Mouse (Mus musculus) hindbrain, embryonic 15.5 days (tissue): ENCODE measurements at regions not wholly inside any gene's neighbourhood (a gene's known extent, or its start where the extent isn't known, plus 50 kb on each side); places are given as distances from the start of the nearest gene placed in this dataset.

Experiments
- ATAC-seq: fragments of 200-750 bp; cut with Nextera tagmentation; 2 replicates; pipeline ENCODE4 v1.8.0; 2017; ENCODE audit warnings: low read depth, moderate number of reproducible peaks, moderate TSS enrichment; ENCODE audit not compliant: low FRiP score
- H3K27ac ChIP-seq: fragments of 300-500 bp; sonication (generic); replicated peaks from 2 replicates; pipeline ENCODE4 v1.5.1; 2015; ENCODE audit warnings: mild to moderate bottlenecking, inconsistent platforms
- H3K27me3 ChIP-seq: fragments of 300-500 bp; sonication (generic); 2 replicates; pipeline ENCODE4 v1.6.1; 2015; ENCODE audit warnings: control low read depth, inconsistent platforms
- H3K36me3 ChIP-seq: fragments of 300-500 bp; sonication (generic); 2 replicates; pipeline ENCODE4 v1.6.1; 2015; ENCODE audit warnings: control low read depth, inconsistent platforms
- H3K4me1 ChIP-seq: fragments of 300-500 bp; sonication (generic); replicated peaks from 2 replicates; pipeline ENCODE4 v1.6.1; 2015; ENCODE audit warnings: control low read depth, inconsistent platforms
- H3K4me2 ChIP-seq: fragments of 300-500 bp; sonication (generic); 2 replicates; pipeline ENCODE4 v1.6.1; 2015; ENCODE audit warnings: moderate library complexity, mild to moderate bottlenecking, inconsistent platforms
- H3K4me3 ChIP-seq: fragments of 300-500 bp; sonication (generic); 2 replicates; pipeline ENCODE4 v1.5.1; 2015; ENCODE audit warnings: mild to moderate bottlenecking, inconsistent platforms
- H3K9ac ChIP-seq: fragments of 300-500 bp; sonication (generic); 2 replicates; pipeline ENCODE4 v1.6.1; 2015; ENCODE audit warnings: inconsistent platforms
- H3K9me3 ChIP-seq: fragments of 300-500 bp; sonication (generic); 2 replicates; pipeline ENCODE4 v1.6.1; 2016; ENCODE audit warnings: control low read depth, inconsistent platforms
- WGBS: fragments of 180-500 bp; shearing (Covaris S2); methylation state at CpG from one replicate; pipeline ENCODE4 v1.1.7; 2015; 5-methylcytosine and 5-hydroxymethylcytosine counted together

DNA sequence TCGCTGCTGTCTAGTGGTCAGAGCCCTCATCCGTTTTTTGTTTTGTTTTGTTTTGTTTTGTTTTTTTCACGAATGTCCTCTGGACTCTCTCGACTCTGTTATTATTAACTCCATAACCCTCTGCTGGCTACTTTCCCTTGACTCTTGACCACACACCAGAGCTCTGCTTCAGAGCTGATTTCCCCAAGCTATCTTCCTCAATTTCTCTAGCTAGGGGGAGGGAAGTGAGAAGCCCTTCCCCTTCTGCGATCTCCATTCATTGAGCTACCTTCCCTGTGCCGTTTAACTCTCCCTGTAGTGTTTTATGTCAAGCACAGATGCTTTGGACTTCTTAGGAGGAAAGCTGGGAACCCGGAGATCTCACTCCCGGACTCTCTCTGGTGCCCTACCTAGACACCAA, 247.6 kb downstream of the Hlx start:
- no peak for ATAC-seq
- no peak overlapping the region for H3K9ac ChIP-seq
- 82% methylated on average over 8 of the region's 8 CpGs for WGBS
- 0 out of 2 replicates have a peak, but pooled peaks cover 4% of the 10 kb centered on the region for H3K27me3 ChIP-seq
- no peaks in the 10 kb centered on the region for H3K36me3 ChIP-seq
- H3K4me2 ChIP-seq: no peak overlapping the region
- H3K9me3 ChIP-seq: no peaks in the 10 kb centered on the region
- no peak overlapping the region for H3K27ac ChIP-seq
- H3K4me1 ChIP-seq: no peaks in the 10 kb centered on the region
- no peak overlapping the region for H3K4me3 ChIP-seq

DNA sequence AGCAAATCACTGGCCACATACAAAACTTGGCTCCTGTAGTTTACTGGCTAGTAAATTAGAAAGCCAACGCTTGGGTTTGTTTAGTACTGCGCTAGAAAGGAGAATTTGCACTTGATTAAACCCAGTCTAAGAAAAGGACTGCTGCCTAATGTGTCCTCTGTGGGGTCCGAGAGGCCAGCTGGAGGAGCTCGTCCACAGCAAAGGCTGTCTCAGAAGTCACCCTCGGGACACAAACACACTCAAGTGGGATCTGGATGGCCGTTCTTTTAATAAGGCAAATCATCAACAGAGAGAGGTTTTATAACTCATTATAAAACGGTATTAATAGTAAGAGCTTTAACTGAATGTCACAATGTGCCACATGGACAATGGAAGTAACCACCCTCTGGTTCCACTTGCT, 249.0 kb downstream of the Hlx start:
- Histone ChIP-seq H3K27ac (no peak overlapping the region), H3K4me2 (no peak overlapping the region), H3K4me1 (no peaks in the 10 kb centered on the region), H3K36me3 (no peaks in the 10 kb centered on the region), H3K9ac (no peak overlapping the region), H3K9me3 (no peaks in the 10 kb centered on the region), H3K4me3 (no peak overlapping the region), H3K27me3 (0 out of 2 replicates have a peak, but pooled peaks cover 4% of the 10 kb centered on the region)
- 71% methylated on average over 7 of the region's 7 CpGs for WGBS
- no peak for ATAC-seq

DNA sequence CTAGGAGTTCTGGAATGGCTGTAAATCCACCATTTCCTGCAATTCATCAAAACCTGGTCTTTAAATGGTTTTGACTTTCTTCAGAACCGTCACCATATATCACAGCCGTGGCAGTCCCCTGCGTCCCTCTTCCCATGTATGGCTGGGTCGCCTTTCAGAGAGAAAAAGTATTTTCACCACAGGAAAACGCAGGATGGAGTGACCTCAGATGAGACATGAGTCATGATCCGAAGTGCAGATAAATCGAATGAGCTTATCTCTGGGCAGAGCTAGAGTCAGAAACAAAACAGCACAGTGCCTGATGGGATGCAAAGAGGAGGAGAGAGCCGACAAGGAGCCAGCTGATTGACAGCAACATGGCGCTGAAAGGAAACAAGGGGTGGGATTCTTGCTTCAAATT, 250.4 kb downstream of the Hlx start:
- no peak for ATAC-seq
- H3K4me1 ChIP-seq: no peaks in the 10 kb centered on the region
- WGBS: 84% methylated on average over 9 of the region's 9 CpGs

DNA sequence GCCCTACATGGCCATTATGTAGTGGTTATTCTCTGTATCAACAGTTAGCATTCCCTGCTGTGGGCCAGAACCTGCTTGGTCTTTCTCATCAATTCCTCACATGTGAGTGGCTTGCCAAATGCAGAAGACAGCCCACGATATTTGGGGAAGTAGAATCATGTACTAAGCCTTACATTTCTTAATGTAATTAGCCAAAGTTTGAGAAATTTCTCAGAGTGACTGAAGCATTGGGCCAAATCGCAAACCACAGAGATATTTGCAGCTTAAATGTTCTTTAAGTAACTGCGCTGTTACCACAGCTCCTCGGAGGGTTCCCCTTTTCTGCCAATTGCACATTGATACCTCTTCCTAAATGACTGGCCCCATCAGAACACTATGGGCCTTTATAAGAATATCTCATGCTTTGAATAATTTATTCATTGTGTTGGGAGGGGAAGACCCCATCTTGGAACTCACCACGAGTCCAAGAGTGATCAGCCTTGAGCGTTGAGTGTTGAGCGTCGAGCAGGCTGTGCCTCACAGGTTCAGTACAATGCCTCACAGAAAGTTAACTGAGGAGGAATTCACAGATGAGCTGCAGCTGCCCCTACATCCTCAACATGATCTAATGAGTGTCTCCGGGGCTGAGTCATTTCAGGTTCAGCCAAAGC, 251.7 kb downstream of the Hlx start:
- H3K27ac ChIP-seq: no peak overlapping the region
- WGBS: 93% methylated on average over 9 of the region's 9 CpGs
- no peak for ATAC-seq
- no peak overlapping the region for H3K9ac ChIP-seq
- H3K4me1 ChIP-seq: no peaks in the 10 kb centered on the region
- no peak overlapping the region for H3K4me3 ChIP-seq
- no peaks in the 10 kb centered on the region for H3K9me3 ChIP-seq
- H3K36me3 ChIP-seq: no peaks in the 10 kb centered on the region
- H3K27me3 ChIP-seq: 0 out of 2 replicates have a peak, but pooled peaks cover 4% of the 10 kb centered on the region
- no peak overlapping the region for H3K4me2 ChIP-seq

More for the DNA sequence above, 250.4 kb downstream of the Hlx start:
- Histone ChIP-seq H3K9ac (no peak overlapping the region), H3K4me3 (no peak overlapping the region), H3K27ac (no peak overlapping the region), H3K27me3 (0 out of 2 replicates have a peak, but pooled peaks cover 4% of the 10 kb centered on the region), H3K4me2 (no peak overlapping the region), H3K9me3 (no peaks in the 10 kb centered on the region), H3K36me3 (no peaks in the 10 kb centered on the region)

DNA sequence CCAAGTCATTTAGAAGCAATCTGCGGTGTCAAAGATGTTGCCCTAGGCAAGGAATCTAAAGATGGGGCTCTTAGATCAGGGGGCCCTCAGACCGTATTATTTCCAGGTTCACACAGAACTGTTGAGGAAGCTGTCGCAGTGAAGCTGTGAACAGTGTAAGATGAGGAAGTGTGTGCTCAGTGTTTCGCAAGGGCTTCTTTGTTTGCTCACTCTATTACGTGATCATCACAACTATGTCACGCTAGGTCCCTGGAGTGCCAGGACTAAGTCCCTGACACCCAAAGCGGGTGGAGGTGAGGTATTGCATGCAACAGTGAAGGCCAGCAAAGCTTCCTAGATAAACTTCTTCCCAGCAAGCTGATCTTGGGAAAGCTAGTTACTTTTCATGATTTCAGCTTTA, 254.4 kb downstream of the Hlx start:
- H3K36me3 ChIP-seq: no peaks in the 10 kb centered on the region
- H3K4me1 ChIP-seq: no peaks in the 10 kb centered on the region
- no peak for ATAC-seq
- no peaks in the 10 kb centered on the region for H3K9me3 ChIP-seq
- 90% methylated on average over 7 of the region's 7 CpGs for WGBS
- no peak overlapping the region for H3K4me3 ChIP-seq
- no peak overlapping the region for H3K9ac ChIP-seq
- no peak overlapping the region for H3K27ac ChIP-seq
- no peak overlapping the region for H3K4me2 ChIP-seq
- H3K27me3 ChIP-seq: no peaks in the 10 kb centered on the region

DNA sequence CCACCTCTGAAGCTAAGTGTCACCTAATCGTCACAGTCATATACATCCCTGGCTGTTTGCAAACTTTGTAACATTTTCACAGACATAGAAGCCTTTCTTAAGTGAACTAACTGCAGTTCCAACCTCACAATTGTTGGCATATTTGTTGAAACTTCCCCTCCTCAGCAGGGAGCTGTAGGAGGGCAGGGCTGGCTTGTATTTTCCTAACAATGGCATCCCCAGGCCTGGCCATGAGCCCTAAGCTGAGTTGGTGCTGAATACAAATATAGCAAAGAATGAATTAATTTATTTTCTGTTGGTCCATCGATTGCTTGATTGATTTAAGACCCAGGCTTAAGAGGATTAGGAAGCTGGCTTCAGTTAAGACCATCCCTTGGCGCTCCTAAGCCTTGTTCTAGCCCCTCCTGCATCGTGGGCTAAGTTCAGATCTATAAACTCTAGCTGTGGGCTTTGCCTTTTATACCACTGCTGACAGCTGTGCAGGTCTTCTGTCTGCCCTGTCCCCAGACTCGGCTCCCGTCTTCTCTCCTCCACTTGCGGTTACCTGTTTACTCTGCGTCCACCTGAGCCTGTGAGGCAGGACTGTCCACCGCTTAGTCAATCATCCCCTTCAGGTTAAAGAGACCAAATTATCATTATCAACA, 269.8 kb downstream of the Hlx start:
- no peak overlapping the region for H3K9ac ChIP-seq
- no peaks in the 10 kb centered on the region for H3K4me1 ChIP-seq
- H3K9me3 ChIP-seq: no peaks in the 10 kb centered on the region
- no peak overlapping the region for H3K4me3 ChIP-seq
- WGBS: 60% methylated on average over 9 of the region's 9 CpGs
- no peak overlapping the region for H3K27ac ChIP-seq
- no peaks in the 10 kb centered on the region for H3K36me3 ChIP-seq
- H3K27me3 ChIP-seq: no peaks in the 10 kb centered on the region
- ATAC-seq: no peak
- H3K4me2 ChIP-seq: no peak overlapping the region

DNA sequence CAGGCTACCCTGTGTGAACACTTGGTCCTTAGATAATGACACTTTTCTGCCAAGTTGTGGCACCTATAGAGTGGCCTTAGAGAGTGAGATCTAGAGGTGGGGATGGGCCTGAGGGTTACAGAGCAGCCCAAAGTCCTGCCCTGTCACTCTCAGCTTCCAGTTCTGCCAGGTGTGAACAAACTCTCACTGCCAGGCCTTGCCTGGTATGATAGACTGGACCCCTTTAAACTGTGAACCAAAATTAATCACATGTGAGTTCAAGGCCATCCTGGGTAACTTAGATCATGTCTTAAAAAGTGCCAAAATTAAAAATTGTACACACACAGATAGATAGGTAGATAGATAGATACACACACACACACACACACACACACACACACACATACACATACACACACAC, 271.0 kb downstream of the Hlx start:
- H3K9me3 ChIP-seq: no peaks in the 10 kb centered on the region
- no peak overlapping the region for H3K4me3 ChIP-seq
- no peak for ATAC-seq
- no peak overlapping the region for H3K4me2 ChIP-seq
- H3K4me1 ChIP-seq: no peaks in the 10 kb centered on the region
- no peaks in the 10 kb centered on the region for H3K36me3 ChIP-seq
- H3K27ac ChIP-seq: no peak overlapping the region
- H3K9ac ChIP-seq: no peak overlapping the region
- 0 out of 2 replicates have a peak, but pooled peaks cover 2% of the 10 kb centered on the region for H3K27me3 ChIP-seq

DNA sequence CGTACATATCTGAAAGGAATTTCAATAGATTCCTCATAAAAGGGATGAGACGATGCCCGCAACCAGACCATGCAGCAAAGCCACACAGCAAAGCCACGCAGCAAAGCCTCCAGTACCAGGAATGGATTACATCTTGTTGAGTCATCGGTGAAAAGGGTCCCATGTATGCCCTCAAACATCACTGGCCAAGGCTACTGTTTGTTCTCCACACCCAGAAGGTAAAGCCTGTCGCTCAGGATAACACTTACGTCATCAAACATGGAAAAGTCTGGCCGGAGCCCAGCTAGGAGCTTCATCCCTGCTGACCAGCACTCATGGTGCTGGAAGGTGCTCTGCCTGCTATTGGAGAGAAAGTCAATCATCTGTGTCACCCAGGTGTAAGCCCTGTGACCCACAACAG, 275.7 kb downstream of the Hlx start:
- Histone ChIP-seq H3K4me3 (no peak overlapping the region), H3K27me3 (0 out of 2 replicates have a peak, but pooled peaks cover 2% of the 10 kb centered on the region), H3K27ac (no peak overlapping the region), H3K4me1 (no peaks in the 10 kb centered on the region), H3K4me2 (no peak overlapping the region), H3K9me3 (no peaks in the 10 kb centered on the region), H3K36me3 (no peaks in the 10 kb centered on the region), H3K9ac (no peak overlapping the region)
- no peak for ATAC-seq
- 96% methylated on average over 8 of the region's 8 CpGs for WGBS

DNA sequence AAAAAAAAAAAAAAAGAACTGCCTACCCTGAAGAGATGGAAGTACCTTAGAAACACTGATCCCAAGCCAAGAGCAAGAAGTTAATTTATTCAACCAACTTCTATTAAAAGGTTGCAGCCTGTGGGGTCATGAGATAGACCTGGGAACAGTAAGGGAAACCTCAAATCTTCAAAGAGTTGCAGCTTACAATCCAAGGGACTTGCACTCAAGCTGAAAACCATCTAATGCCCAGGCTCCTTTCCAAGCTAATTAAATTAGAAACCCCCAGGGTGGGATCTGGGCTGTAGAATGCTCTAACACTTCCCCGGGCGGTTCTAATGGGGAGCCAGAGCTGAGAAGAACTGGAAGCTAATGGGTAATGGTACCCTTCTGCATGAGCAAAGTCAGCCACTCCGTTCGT, 278.0 kb downstream of the Hlx start:
- Histone ChIP-seq H3K4me3 (no peak overlapping the region), H3K27me3 (peaks cover 8% of the 10 kb centered on the region; the same call in 1 of the 2 replicates), H3K36me3 (no peaks in the 10 kb centered on the region), H3K9me3 (no peaks in the 10 kb centered on the region), H3K4me1 (no peaks in the 10 kb centered on the region), H3K4me2 (no peak overlapping the region), H3K9ac (no peak overlapping the region), H3K27ac (no peak overlapping the region)
- no peak for ATAC-seq
- WGBS: 60% methylated on average over 4 of the region's 4 CpGs

DNA sequence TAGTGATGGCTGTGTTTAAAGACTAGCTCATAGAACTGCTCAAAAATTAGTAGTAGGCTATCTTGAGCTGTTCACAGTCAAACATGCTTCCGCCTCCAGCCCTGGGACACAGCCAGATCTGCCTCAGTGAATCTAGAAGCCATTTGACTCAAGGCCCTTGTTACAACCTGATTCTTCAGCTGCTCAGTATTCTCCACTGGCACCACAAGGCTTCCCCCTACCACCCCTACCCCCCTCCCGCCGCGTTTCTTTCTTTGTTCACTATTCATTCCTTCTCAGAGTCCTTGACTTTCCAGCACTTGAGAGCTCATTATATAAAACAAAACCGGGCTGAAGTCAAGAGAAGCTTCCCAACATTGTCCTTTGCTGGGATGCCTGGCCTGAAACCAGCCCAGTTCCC, 278.7 kb downstream of the Hlx start:
- peak; percentile 54; the same call in 1 of the 2 replicates for ATAC-seq
- H3K4me1 ChIP-seq: no peaks in the 10 kb centered on the region
- no peak overlapping the region for H3K9ac ChIP-seq
- H3K4me2 ChIP-seq: no peak overlapping the region
- peaks cover 8% of the 10 kb centered on the region; the same call in 1 of the 2 replicates for H3K27me3 ChIP-seq
- no peak overlapping the region for H3K4me3 ChIP-seq
- WGBS: 38% methylated on average over 5 of the region's 5 CpGs
- no peaks in the 10 kb centered on the region for H3K36me3 ChIP-seq
- H3K27ac ChIP-seq: no peak overlapping the region
- H3K9me3 ChIP-seq: no peaks in the 10 kb centered on the region

DNA sequence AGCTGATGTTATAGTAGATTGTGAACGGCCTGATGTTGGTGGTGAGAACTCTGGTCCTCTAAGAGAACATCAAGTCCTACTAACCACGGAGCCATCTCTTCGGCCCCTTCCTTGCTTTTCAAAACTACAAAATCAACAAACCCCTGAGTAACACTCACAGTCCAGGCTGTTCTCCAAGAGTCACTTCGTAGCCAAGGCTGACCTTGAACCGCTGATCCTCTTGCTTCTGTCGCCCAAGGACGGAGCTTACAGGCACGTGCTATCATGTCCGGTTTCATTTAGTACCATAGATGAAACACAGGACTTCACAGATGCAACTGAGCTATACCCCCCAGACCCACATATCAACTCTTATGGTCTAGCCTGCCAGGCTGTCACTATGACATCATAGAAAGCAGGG, 279.4 kb downstream of the Hlx start:
- Histone ChIP-seq H3K27ac (no peak overlapping the region), H3K36me3 (no peaks in the 10 kb centered on the region), H3K9ac (no peak overlapping the region), H3K9me3 (no peaks in the 10 kb centered on the region), H3K27me3 (peaks cover 8% of the 10 kb centered on the region; the same call in 1 of the 2 replicates), H3K4me1 (no peaks in the 10 kb centered on the region), H3K4me3 (no peak overlapping the region), H3K4me2 (no peak overlapping the region)
- no peak for ATAC-seq
- 95% methylated on average over 9 of the region's 9 CpGs for WGBS

DNA sequence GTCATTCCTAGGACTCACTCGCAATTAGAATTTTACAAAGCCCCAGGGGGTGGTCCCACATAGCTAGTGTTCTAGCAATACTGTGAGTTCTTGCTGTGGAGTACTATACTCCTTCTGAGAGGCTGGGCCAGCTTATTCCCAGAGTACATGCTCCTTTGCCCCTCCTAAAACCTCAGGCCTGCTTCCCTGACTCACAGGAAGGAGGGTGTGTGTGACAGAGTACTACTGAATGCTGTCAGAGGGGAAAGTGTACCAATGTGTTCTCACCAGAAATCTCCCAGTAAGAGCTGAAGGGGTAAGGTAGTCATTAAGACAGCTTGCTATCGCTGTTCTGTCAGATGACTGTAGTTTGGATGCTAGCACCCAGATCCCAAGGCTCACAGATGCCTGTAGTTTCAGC, 280.7 kb downstream of the Hlx start:
- Histone ChIP-seq H3K4me3 (no peak overlapping the region), H3K4me1 (no peaks in the 10 kb centered on the region), H3K27me3 (peaks cover 7% of the 10 kb centered on the region; the same call in 1 of the 2 replicates), H3K27ac (no peak overlapping the region), H3K36me3 (no peaks in the 10 kb centered on the region), H3K4me2 (no peak overlapping the region), H3K9me3 (no peaks in the 10 kb centered on the region), H3K9ac (no peak overlapping the region)
- no peak for ATAC-seq
- WGBS: 91% methylated on average over 2 of the region's 2 CpGs
